26 mouse cellular contexts compared by ENCODE assay signal in the genomic region with DNA sequence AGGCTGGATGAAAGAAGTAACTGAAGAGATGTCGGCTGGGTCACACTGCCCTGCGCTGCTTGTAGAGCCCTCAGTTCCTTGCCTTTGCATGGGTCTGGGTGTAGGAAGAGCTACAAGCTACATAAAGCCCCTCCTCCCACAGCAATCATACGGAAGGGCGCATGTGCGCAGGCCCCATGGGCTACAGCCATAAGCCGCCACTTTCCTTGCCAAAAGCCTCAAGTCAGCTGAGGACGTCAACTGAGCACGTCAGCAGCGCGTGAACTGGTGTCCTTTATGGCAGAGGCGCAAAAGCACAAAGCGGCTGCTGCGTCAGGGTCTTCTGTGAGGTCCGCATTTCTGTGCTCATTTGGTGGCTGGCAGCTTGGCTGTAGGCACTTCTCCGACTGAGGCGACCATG.
"Had no signal": no experiment of that assay in that cellular context is flagged by ENCODE, and none has a peak within 500 bp of the region (broad histone marks: within the 10 kb centered on the region; RNA-seq: fewer than 3 reads in every experiment).

No protein-coding gene starts in this region.

- H3K27ac ChIP-seq: kidney, postnatal 0 days; layer of hippocampus, adult 2 months; left cerebral cortex, adult 2 months; limb, embryonic 10.5 days; limb, embryonic 13.5 days; liver, embryonic 12.5 days; liver, embryonic 15.5 days; lung, embryonic 15.5 days; midbrain, embryonic 10.5 days; midbrain, embryonic 13.5 days; neural tube, embryonic 13.5 days; stomach, embryonic 15.5 days had no signal

- DNase-seq: kidney, adult 18-20 months; kidney, postnatal 25 days; layer of hippocampus, postnatal 36 days; liver; lung, adult 18-20 months; lung, postnatal 10 days; lung, postnatal 36 days; retina, postnatal 1 day; right cerebral cortex, postnatal 25 days; spleen, adult 18-20 months; thymus, postnatal 25 days had no signal

- H3K27me3 ChIP-seq: limb, embryonic 13.5 days; liver, embryonic 12.5 days; liver, embryonic 15.5 days; lung, embryonic 15.5 days; midbrain, embryonic 13.5 days; neural tube, embryonic 13.5 days; stomach, embryonic 15.5 days had no signal

- H3K4me3 ChIP-seq: layer of hippocampus, adult 2 months; left cerebral cortex, adult 2 months; limb, embryonic 10.5 days; limb, embryonic 13.5 days; liver, embryonic 12.5 days; liver, embryonic 15.5 days; lung, embryonic 15.5 days; megakaryocyte, embryonic 14.5 days; midbrain, embryonic 10.5 days; midbrain, embryonic 13.5 days; myocyte; neural tube, embryonic 13.5 days; stomach, embryonic 15.5 days had no signal

- H3K4me1 ChIP-seq: limb, embryonic 10.5 days; limb, embryonic 13.5 days; liver, embryonic 12.5 days; liver, embryonic 15.5 days; lung, embryonic 15.5 days; megakaryocyte, embryonic 14.5 days; midbrain, embryonic 10.5 days; midbrain, embryonic 13.5 days; neural tube, embryonic 13.5 days; stomach, embryonic 15.5 days had no signal

- H3K36me3 ChIP-seq: stomach, embryonic 15.5 days had no signal

- ATAC-seq: liver, embryonic 12.5 days; midbrain, embryonic 13.5 days; midbrain, embryonic 16.5 days had no signal
